Mouse (Mus musculus): ENCODE data around the gene Ifnar2. TPM values are rescaled to one million over a fixed set of nuclear protein-coding genes. Genes with fewer than 3 reads are reported as not detected.

Gene Ifnar2
- polyA plus RNA-seq, 1 experiment, result 16.2 TPM

DNA sequence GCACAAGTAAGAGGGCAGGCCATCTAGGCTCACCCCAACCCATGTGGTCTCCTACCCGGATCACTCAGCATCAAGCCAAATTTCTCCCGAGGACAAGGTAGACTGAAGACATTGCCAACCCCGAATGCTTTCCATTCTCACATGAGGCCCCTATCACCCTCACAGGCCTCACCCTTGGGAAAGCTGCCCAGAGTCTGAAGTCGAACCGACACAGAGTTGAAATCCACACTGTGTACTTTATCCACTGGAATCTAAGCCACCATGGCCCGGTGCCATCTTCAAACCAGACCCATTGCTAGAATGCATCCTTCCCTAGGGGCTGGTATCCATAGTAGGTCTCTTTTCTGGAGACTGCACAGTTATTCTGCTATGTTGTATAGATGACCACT is 74.9 kb downstream of the Ifnar2 start:
- WGBS, result 12% methylated on average over 6 of the region's 6 CpGs
- DNase-seq (ENCODE audit: low read depth, low spot score), result peak; percentile 42

DNA sequence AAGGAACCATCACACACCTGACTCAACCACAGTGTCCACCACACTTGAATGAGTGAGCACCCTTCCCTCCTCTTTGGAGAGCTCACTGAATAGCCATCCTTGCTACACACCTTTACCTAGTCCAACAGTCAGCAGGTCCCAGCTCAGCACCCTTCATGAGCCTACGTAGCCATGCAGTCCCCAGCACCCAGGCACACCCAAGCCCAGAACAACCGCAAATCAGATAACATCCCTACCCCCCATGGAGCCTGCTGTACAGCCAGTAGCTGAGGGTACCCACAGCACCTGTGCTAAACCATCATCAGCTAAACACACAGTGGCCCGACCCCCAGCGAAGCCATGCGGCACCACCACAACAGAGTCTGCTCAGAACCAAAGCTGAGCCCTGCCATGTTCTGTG is 75.5 kb downstream of the Ifnar2 start:
- DNase-seq (ENCODE audit: low read depth, low spot score), result no peak

DNA sequence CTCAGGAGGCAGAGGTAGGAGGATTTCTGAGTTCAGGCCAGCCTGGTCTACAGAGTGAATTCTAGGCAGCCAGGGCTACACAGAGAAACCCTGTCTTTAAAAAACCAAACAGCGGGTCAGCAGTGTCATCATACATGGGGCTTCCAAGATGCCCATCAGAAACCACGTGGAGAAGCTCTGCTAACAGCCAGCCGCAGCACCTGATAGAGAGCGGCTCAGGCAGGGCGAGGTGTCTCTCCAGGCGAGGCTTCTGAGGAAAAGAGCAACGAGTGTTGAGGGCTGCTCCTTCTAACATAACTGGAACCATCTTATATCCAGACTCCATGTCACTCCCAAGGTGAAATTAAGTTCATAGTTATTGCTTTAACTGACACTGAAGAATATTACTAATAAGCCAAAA is 76.3 kb downstream of the Ifnar2 start:
- 82% methylated on average over 7 of the region's 7 CpGs for WGBS
- DNase-seq (ENCODE audit: low read depth, low spot score), result no peak

More for the DNA sequence above, 75.5 kb downstream of the Ifnar2 start:
- 85% methylated on average over 5 of the region's 5 CpGs for WGBS

DNA sequence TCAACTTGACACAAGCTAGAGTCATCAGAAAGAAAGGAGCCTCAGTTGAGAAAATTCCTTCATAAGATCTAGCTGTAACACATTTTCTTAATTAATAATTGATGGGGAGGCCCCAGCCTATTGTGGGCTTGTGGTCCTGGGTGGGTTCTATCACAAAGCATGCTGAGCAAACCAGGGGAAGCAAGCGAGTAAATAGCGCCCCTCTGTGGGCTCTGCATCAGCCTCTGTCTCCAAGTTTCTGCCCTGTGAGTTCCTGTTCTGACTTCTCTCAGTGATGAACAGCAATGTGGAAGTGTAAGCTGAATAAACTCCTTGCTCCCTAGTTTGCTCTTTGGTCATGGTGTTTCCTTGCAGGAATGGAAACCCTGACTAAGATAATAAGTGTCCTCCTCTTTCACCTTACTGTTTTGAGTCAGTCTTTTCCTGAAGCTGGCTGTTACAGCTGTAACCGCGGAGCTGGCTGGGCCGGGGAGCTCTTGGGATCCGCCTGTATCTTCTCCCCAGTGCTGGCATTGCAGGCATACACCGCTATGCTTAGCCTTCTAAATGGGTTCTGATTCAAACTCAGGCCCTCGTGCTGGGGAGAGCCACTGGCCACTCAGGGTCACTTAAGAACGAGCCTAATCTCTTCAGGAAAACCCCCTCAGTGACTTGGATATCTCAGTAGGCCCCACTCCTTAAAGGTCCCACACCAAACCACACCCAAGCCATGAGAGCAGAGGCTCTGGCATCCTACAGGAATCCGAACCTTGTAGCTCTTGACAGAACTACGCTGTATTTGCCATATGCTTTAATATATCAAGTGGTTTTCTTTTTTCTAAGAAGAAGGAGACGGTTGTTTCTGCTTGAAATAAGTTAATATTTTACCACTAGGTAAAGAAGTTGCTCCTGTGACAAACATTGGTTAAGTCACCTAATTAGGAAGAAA is 77.8 kb downstream of the Ifnar2 start:
- no peak for DNase-seq (ENCODE audit: low read depth, low spot score)
- 70% methylated on average over 12 of the region's 12 CpGs for WGBS

DNA sequence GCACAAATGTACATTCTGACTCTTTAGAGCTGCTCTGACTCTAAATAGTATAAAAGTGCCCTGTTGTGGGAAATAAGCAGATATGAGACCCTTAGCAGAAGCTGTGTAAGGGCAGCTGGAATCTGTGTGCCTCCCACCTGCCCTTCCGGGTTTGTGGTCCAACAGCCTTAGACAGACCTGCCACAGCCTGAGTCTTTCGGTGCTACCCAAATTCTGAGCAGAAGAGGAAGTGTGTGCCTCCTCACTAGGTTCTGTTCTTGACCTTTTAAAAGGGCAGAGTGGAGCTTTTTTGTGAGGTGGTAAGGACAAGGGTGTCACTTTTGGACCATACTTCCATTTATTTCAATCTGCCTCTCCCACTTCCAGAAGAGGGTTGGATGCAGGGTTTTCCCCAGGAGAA is 79.4 kb downstream of the Ifnar2 start:
- WGBS, result 44% methylated on average over 2 of the region's 2 CpGs

DNA sequence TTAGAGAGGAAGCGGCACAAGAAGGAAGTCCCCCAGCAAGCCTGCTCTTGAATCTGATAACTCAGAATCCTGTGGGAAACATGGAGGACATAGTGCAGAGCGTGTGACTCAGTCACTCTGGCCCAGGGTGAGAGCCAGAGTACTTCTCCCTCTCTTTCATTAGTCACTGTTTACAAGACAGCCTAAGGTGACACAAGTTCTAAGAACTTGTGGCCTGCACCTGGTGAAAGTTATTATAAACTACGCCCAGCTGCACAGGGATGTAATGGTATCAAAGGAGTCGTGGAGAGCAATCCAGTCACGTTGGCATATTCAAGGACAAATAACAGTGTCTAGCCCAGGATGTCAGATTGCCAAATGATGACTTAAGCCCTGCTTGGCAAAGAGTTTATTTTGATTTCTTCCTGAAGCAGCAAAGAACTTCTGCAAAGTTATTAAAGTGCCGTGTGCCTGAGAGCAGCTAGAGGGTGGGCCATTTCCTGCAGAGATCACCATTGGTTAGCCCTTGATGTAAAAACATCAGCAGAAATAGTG is 79.8 kb downstream of the Ifnar2 start:
- no peak for DNase-seq (ENCODE audit: low read depth, low spot score)
- 8% methylated on average over 6 of the region's 6 CpGs for WGBS

More for the DNA sequence above, 79.4 kb downstream of the Ifnar2 start:
- no peak for DNase-seq (ENCODE audit: low read depth, low spot score)

Other genes starting within 250 kb of the Ifnar2 start
- gene Olig2, start 147.3 kb upstream of the Ifnar2 start, polyA plus RNA-seq (2012; rRNA removed), result not detected in 2 replicates
- 0.04 TPM in 2 replicates for gene Olig1, start 103.0 kb upstream of the Ifnar2 start, polyA plus RNA-seq (2012; rRNA removed)
- gene Gm21970, start 18.9 kb downstream of the Ifnar2 start, polyA plus RNA-seq (2012; rRNA removed), result not detected in 2 replicates
- gene Il10rb, start 33.4 kb downstream of the Ifnar2 start, polyA plus RNA-seq (2012; rRNA removed), result 54.1 and 74.1 TPM in 2 replicates
- 16.9 and 23.1 TPM in 2 replicates for gene Ifnar1, start 112.5 kb downstream of the Ifnar2 start, polyA plus RNA-seq (2012; rRNA removed)
- gene Ifngr2, start 174.3 kb downstream of the Ifnar2 start, polyA plus RNA-seq (2012; rRNA removed), result 57.2 and 82.9 TPM in 2 replicates
- gene Tmem50b, start 225.0 kb downstream of the Ifnar2 start, polyA plus RNA-seq (2012; rRNA removed), result 47.8 and 53.0 TPM in 2 replicates
- 0.47 and 1.3 TPM in 2 replicates for gene Dnajc28, start 246.2 kb downstream of the Ifnar2 start, polyA plus RNA-seq (2012; rRNA removed)

Measured in large intestine, adult 2 months (tissue).